Mouse (Mus musculus) testis, adult 2 months (tissue): Measurements from ENCODE around the gene Ubac2.

Experiments used
- CTCF ChIP-seq: fragments of 200-500 bp; IDR thresholded peaks from 2 replicates; pipeline ENCODE4 v1.5.1; 2012; ENCODE audit warnings: low read depth, mild to moderate bottlenecking, inconsistent platforms, low read length, moderate library complexity; ENCODE audit not compliant: control insufficient read depth, insufficient read depth, insufficient replicate concordance
- POLR2A ChIP-seq: fragments of 200-500 bp; IDR thresholded peaks from 2 replicates; pipeline ENCODE4 v1.6.1; 2012; ENCODE audit warnings: low read depth, mild to moderate bottlenecking, inconsistent platforms, low read length, moderate library complexity; ENCODE audit not compliant: control insufficient read depth

GRCm38 (mm10) chr14:121879266-121879840 lies 933 bp downstream of the Ubac2 start:
- TF ChIP-seq POLR2A (no peak), CTCF (no peak)
